Mouse (Mus musculus) A20 (cell line): ENCODE measurements at regions not wholly inside any gene's neighbourhood (a gene's known extent, or its start where the extent isn't known, plus 50 kb on each side); places are given as distances from the start of the nearest gene placed in this dataset.
A peak's percentile ranks its signal among the peaks of the same experiment; 100 is the strongest.
"Not testable (repeated sequence)": the region's sequence is repeated elsewhere in the genome, so short reads cannot be mapped to it uniquely, and the experiment has no call there.

Experiments
- DNase-seq: peaks from one replicate; pipeline ENCODE4 v3.0.0-alpha.2; 2011; ENCODE audit warnings: low read depth, low spot score

DNA sequence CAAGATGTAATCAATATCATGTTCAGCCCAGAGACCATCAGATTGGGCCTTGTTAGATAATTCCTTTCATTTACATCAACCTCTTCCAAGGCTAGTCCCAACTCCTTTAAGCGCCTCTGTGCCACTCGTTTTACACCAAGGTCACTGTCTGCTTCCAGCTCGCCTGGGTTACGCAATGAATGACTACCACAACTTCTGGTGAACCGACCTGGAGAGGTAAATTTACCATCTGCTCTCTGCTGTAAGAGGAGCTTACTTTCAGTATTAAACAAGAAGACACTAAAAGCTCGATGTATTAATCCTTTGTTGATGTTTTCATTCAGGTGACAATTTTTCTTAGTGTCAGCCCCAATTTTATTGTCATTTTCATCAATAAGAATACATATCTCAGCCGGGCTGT, 51.7 kb upstream of the Fam174b start:
- no peak for DNase-seq

DNA sequence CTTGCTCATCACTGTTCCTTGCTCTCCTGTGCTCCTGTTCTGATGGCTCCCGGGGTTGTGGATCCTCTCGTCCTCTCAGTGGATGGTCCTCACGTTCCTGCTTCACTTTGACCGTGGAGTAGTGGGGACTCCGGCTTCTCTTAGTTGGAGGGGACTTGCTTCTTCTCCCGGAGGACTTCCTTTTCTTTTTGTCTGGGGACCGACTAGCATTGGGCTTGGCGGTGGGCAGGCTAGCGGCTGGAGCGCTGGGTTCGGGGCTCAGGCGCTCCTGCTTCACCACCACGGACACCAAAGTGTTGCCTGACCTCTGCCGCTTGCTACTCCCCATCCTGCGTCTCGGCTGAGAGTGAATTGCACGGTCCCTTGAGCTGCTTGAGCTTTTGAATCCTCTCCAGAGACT, 53.9 kb upstream of the Fam174b start:
- DNase-seq: not testable (repeated sequence)

DNA sequence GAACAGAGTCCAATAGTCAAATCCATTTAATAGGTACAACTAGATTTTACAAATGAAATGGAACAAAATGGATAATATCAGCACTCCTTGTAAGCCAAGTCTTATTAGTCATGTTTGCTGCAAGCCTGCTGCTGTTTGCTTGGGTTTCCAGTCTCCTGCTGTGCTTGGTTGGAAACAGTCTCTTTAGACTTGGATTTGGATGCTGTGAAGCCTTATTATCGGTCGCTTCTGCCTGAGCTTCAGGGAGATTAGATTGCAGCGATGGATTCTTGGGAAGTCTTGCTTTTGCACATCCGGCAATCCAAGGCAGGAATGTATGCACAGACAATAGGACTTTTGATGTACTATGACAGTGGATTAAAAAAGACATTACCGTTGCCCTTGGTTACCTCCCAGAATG, 57.3 kb upstream of the Fam174b start:
- no peak for DNase-seq

DNA sequence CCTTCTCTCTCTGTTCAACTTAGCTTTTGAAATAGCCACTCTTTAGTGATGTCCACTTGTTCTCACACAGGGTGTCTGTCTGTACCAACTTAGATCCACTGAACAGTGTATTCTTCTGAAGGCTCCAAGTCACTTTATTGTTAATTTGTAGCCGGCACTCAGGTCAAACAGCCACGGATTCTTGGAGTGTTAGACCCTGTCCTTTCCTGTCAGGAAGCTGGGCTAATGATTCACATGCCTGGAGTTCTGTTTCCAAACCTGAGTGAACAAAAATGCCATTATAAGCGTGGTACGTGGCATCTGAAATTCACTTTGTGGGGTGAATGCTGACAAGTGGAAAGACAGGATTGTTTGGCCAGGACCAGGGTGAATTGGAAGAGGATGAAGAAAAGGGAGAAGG, 69.5 kb upstream of the Fam174b start:
- DNase-seq: no peak

DNA sequence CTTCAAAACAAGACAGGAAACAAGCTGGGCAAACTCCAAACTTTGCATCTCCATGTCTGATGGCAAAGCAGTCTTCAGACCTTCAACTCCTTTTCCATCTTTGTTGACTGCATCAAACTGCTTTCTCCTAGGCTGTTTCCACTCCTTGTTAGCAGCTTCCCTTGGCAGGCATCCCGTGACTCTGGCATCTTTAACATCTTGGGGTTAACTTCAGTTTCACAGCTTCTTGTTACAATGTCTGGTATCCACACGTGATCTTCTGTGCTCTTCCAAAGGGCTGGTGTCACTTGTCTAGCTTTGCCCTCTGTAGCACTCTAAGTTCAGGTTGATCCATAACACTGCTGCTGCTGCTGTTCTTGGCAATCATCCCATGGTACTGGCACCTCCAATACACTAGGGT, 71.3 kb upstream of the Fam174b start:
- DNase-seq: no peak

DNA sequence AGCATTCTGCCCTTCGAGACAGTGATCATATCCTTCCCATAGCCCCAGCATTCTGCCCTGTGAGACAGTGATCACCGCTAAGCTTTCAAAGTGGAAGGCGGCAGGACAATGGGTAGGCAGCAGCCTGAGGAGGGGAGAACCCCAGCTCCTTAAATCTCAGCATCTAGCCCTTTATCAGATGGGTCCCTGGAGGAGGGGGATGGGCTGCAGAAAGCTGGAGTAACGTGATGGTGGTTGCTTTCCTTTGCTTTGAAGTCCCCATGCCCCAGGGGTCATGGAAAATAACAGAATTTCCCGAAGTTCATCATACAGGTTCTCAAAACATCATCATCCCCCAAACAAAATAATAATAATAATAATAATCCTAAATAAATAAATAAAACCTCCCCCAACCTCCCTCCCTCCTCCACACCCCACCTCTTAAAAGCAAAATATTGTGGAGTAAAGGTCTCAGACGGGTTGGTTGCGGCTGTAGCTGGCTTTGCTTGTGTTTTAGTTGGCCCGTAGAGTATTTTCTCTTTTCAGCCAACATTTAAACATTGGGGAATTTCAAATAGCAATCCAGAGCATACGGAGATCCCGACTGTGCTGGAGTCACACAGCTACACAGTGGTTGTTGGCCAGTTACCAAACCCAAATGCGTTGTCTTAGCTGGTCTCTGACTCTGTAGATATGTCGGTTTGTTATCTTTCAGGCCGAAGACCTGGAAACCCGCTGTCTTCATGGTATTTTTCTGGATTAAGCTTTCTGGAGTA, 73.0 kb upstream of the Fam174b start:
- DNase-seq: no peak

DNA sequence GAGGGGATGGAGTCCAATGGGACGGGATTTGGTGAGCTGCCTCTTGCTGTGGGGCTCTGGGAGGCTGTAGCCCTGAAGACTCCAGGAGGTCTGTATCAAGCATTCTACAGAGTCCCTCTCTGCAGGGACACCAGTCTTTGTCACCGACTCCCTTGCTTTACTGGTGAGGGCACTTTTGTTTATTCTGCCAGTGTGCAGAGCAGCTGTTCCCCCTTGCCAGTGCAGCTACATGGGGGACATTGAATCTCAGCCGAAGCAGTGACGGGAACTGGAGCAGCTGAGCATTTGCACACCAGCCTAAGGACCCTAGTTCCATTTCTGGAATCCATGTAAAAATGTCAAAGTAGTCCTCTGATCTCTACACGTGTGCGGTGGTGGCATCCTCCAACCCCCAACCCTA, 75.1 kb upstream of the Fam174b start:
- DNase-seq: no peak

DNA sequence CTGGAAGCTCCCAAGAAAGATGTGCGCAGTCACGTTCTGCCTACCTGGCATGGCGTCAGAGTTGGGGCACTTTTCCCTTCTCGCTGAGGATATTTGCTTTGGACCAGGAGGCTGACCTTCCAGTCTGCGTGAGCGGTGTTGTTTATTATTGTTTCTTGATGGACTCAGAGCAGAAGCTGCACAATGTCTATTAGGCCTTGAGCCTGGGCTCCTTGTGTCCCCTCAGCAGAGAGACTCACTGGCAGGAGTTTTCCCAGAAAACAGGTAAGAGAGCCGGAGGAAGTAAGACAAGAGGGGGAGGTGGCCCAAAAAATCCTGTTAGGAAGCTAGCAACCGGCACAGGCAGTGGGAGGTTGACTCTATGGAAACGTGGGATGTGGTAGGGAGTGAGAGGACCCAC, 77.6 kb upstream of the Fam174b start:
- DNase-seq: no peak

DNA sequence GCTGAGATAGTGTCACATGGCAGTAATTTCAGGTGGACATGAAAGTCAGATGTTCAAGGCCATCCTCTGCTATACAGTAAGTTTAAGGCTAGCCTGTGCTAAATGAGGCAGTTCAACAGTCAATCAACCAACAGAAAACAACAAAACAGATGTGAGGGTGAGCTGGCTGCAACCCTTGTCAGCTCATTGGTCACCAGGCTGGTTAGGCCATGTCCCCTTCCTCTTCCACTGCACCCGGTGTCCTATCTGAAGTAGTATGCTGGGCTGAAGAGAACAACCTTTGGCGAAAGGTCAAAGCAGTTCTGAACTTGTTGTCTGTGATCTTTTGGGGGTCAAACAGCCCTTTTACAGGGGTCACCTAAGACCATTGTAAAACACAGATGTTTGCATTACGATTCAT, 78.2 kb upstream of the Fam174b start:
- no peak for DNase-seq

DNA sequence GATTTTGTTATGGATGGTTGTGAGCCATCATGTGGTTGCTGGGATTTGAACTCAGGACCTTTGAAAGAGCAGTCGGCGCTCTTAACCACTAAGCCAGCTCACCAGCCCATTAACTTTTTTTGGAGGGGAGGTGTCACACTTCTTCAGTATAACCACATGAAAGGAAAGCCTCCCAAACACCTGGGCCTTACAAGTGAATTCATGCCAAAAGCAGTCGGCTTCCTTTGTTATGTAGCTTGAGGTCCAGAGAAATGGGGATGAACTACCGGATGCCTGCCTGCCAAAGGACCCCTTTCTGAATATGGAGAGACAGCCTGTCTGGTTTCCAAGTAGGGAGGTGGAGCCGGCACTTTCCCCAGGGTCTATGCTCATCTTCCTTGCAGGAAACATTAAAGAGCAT, 80.6 kb upstream of the Fam174b start:
- no peak for DNase-seq

DNA sequence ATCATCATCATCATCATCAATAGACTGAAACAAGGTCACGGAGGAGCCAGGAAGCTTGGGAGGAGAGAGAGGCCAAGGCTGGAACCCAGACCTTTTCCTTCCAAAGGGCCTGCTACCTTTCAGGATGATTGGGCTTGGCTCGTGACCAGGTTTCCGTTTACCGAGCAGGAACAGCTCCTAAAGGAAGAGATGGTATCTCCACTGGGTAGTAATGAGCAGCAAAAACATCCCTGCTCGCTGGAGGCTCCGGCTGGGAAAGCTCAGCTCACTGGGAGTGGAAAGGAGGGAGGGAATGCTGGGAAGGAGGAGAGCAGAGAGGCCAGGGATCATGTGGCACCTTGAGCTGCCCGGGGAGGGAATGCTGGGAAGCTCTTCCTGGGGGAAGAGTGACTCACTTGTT, 82.8 kb upstream of the Fam174b start:
- no peak for DNase-seq

DNA sequence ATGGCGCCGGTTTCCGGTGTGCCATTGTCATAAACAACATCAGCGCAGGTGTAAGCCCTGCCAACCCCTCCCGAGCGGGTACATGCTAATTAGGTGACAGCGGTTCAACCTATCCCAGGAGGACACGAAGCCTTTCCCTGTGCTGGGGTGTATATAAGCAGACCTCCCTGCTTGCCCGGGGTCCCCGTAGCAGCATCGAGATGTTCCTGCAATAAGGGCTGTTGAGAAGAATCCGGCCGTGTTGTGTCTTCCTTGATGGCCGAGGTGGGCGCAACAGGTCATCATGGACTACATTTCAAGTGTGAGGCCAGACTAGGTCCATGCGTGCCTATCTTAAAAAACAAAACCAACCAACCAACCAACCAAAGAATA, 83.7 kb upstream of the Fam174b start:
- DNase-seq: not testable (repeated sequence)

DNA sequence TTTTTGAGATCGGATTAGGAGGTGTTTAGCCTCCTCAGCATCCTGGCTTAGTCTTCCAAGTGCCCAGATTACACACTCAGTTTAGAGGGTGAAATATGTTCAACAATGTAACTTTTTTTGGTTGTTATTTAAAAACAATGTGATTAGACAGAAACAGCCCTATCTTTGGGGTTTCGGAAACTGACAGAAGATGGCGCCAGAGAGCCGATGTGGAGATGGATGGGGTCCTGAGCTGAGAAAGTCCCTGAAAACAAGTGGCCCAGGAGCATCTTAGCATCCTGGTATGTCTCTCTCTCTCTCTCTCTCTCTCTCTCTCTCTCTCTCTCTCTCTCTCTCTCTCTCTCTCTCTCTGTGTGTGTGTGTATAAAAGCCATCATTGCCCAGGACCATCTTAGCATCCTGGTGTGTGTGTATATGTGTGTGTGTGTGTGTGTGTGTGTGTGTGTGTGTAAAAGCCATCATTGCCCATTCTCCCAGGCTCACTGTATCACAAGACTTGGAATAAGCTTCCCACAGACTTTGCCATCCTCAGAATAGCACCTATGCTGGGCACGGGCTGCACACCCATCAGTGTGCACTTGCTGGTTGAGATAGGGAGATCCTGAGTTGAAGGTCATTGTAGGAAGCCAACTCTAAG, 84.2 kb upstream of the Fam174b start:
- peak; percentile 65 for DNase-seq

DNA sequence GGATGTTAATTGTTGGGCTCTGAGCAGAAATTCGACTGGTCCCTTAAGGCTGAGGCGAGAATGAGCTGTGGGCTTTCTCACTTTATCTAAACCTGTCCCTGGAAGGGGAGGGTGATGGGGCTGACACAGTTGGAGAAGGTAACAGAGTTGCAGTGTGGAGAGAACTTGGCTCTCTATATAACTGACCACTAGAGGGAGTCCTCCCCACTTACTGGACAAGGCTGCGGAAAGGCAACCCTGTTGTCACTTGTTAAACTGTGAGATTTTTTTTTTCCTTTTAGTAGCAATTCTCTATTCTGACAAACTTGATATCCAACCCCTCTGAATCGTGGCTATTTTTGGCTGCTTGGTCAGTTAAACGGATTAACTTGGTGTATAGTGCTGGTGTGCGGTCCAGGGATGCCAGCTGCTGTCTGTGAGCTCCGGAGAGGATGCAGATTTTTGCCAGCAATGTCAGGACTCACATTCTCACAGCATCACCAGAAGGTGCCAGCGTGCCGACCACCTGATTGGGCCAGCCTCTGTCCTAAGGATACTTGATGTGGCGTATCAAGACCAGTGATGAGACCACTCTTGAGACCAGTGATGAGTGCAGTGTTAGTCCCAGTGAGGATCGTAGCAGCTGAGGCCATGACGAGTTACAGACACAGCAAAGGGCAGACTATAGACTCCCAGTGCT, 85.8 kb upstream of the Fam174b start:
- DNase-seq: peak; percentile 47

DNA sequence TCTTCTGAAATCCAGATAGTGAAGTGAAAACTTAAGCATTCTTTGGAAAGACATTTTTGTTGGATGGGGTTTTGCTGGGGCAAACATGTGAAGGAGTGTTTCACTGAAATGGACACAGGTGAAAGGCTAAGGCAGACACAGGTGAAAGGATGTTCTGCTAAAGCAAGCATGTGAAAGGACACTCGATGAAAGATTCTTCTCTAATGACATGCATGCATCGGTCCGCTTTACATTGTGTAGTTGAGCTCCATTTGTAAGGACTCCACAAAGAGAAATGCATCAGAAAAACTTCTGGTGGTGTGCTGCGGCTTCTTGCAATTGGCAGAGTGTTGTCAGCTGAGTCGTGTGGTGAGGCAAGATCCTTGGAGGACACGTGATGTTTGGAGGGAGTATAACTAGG, 89.2 kb upstream of the Fam174b start:
- DNase-seq: no peak

DNA sequence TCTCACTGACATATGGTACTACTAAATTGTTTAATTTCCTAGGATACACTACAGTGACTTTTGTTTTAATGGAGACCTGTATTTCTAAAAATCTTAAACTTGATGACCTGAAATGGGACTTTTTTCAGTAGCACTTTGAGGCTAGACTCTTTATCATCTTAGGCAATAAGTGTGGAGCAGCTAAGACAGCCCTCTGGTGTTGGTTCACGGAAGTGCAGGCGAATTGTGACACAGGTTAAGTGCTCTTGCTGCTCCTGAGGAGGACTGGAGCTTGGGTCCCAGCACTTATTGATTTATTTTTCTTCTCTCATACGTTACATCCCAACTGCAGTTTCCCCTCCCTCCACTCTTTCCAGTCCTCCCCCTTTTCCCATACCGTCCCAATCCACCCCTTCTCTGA, 92.1 kb upstream of the Fam174b start:
- peak; percentile 79 for DNase-seq

DNA sequence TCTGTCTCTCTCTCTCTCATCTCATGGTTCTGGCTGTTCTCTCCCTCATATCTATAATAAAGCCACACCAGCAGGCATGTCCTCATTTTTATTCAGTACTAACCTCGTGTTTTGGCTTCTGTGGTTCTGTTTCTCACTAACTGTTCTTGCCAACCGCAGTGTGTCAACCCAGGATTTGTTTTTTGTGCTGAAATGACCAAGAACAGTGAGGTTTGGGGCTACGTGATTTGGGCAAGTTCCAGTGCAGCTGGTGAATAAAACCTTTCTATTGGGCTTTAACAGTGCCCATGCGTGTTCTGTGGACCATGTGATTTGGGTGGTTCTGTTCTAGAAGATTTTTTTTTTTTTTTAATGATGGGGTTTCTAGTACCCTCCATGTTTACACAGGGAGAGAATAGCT, 93.0 kb upstream of the Fam174b start:
- DNase-seq: no peak

DNA sequence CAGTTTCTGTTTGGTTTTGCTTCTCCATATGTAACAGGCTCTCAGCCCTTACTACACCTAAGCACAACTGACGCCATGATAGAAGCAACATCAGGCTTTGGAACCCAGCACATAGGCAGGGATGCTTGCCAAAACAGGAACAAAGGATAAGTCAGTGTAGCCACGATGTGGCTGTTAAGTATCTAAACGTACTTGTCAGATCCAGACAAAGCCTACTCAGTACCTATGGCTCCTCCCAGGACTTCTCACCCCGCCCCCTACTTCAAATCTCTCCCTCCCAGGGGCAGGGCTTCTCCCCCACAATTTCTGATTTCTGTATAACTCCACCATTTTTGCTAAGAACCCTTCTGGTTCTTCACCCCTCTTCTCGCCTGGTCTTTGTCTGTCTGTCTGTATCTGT, 93.4 kb upstream of the Fam174b start:
- DNase-seq: no peak

DNA sequence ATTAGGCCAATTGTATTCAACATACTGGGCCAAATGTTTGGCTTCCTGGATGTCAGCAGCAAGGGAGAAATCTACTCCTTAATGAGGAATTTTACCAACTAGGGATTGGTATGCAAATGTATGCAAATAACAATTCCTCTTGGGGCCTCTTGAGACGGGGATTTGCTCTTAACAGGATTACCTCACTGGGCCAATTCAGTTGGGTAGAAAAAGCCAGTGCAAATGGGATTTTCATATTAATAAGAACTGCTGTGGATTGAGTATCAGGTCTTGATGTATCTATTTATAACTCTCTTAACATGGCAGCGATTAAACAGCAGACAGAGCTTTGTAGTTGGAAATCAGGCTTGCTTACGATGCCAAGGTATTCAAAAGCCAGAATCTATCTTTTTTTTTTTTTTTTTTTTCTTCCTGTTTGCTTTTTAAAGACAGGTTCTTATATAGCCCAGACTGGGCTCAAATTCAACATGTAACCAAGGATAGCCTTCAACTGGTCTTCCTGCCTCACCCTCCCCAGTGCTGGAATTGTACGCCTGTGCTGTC, 95.7 kb upstream of the Fam174b start:
- no peak for DNase-seq

DNA sequence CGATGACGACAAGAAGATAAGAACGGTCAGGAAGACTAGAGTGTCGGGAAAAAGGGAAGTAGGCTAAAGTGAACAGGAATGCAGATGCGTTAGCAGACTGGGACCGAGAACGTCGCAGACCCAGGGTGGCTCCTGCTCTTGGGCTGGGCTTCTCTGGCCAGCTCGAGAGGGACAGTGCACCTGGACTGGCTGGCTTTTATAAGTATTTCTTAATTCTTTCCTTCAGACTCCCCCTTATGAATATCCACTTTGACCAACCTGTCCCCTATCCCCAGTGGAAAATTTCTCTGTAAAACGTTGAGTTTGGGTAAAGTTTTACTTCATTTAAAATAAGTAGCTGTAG, 96.1 kb upstream of the Fam174b start:
- DNase-seq: no peak

DNA sequence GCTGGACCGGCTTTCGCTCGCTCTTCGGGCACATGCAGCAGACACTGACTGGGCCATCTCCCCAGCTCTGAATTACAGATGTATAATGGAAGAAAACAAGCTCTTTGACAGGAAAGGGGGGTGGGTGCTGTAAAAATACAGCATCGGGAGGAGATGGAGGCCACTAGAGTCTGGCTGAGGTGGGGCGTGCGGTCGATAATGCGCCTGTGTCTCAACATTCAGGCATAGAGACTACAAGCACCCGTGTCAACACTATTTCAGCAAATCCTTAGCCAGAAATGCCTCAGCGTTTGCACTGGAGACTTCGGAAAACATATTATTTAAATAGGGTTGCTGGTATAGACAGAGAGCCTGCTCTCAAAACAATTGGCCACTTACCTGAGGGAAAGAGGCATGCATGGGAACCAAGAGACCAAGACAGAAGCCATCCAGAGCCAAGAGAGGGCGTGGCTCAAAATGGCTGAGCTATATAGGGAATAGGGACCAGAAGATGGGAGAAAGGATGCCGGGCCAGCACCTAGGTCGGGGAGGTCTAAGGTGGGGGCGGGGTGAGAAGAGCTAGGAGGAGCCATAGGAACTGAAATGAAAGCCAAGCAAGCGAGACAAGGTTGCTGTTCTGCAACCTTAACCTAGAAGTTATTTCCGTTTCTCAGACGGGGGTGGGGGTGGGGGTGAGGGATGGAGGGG, 96.7 kb upstream of the Fam174b start:
- peak; percentile 42 for DNase-seq

DNA sequence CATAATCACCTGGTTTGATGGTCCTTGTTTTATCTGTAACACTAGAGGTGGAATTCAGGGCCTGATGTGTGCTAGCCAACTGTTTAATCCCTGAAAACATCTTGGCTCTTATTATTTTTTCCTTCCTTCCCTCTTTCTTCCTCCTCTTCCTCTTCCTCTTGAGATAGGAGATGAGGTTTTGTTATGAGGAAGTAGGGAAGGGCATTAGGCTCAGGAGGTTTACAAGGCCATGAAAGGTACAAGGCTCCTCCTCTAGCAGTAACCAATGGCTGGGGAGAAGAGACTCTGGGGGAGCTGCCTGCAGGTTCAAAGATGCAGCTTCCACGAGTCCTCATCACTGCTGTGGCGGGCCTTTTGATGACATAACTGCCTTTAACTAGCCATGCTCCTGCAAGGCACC, 98.6 kb upstream of the Chd2 start:
- DNase-seq: no peak

DNA sequence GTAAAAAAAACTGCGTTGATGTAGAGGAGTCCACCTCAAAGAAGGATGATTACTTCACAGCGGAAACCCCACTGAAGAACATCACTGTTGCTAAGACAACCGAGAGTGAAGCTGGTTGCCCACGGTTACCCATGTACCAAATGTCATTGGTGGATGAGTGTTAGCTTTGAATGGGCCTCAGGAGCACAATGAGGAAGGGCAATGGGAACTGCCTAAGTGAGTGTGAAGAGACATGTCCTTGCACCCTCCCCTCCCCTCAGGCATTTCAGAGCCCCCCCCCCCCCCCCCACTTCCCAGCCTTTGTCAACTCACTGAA, 96.1 kb upstream of the Chd2 start:
- DNase-seq: no peak
